Mouse (Mus musculus): ENCODE data around the gene Qser1. TPM values are rescaled to one million over a fixed set of nuclear protein-coding genes. Genes with fewer than 3 reads are reported as not detected.
"Not testable (repeated sequence)": the region's sequence is repeated elsewhere in the genome, so short reads cannot be mapped to it uniquely, and the experiment has no call there.

Gene Qser1
- 14.1 TPM in 2 replicates for total RNA-seq (2014; rRNA removed)
- polyA plus RNA-seq (2015; fragmentation: Nextera tagmentation; extraction: Ambion mirVana): 2.9 and 3.4 TPM in 2 replicates

GRCm38 (mm10) chr2:104816371-104816827 lies at the start of gene Qser1:
TSS of gene Qser1 (minus strand) at chr2:104816760.
- Histone ChIP-seq H3K27me3 (ENCODE audit: insufficient read depth, low read length) (no peaks in the 10 kb centered on the region), H3K36me3 (ENCODE audit: insufficient read depth, low read length) (no peaks in the 10 kb centered on the region), H3K9ac (replicated peaks; ENCODE audit: low read length, poor library complexity, severe bottlenecking) (peak within 1 kb of the TSS; percentile 99), H3K9me3 (ENCODE audit: low read length) (no peaks in the 10 kb centered on the region), H3K4me2 (ENCODE audit: low read depth, low read length, poor library complexity, severe bottlenecking) (peak within 1 kb of the TSS; percentile 81), H3K4me1 (ENCODE audit: insufficient read depth, low read length) (peaks cover 8% of the 10 kb centered on the region; the same call in 1 of the 2 replicates), H3K4me3 (ENCODE audit: low read depth, low read length) (peak within 1 kb of the TSS; percentile 97), H3K27ac (ENCODE audit: low read depth, low read length) (peak within 1 kb of the TSS; percentile 95)
- DNase-seq (ENCODE audit: low spot score): no peak
- TF ChIP-seq CTCF (IDR thresholded peaks at IDR 0.05): no peak
- peak; percentile 83 for ATAC-seq (ENCODE audit: low FRiP score)
- WGBS: under 1% methylated on average over 30 of the region's 50 CpGs

- H3K9ac ChIP-seq (replicated peaks; ENCODE audit: low read length, poor library complexity, severe bottlenecking): no peak overlapping the region
- no peak for DNase-seq (ENCODE audit: low spot score)
- no peak for TF ChIP-seq CTCF (IDR thresholded peaks at IDR 0.05)
- no peaks in the 10 kb centered on the region for H3K4me1 ChIP-seq (ENCODE audit: insufficient read depth, low read length)
- H3K4me2 ChIP-seq (ENCODE audit: low read depth, low read length, poor library complexity, severe bottlenecking): no peak overlapping the region
- no peak overlapping the region for H3K27ac ChIP-seq (ENCODE audit: low read depth, low read length)
- no peaks in the 10 kb centered on the region for H3K9me3 ChIP-seq (ENCODE audit: low read length)
- no peak overlapping the region for H3K4me3 ChIP-seq (ENCODE audit: low read depth, low read length)
- no peaks in the 10 kb centered on the region for H3K27me3 ChIP-seq (ENCODE audit: insufficient read depth, low read length)
- H3K36me3 ChIP-seq (ENCODE audit: insufficient read depth, low read length): no peaks in the 10 kb centered on the region
- no peak for ATAC-seq (ENCODE audit: low FRiP score)
- whole genome bisulfite sequencing: 92% methylated on average over 4 of the region's 4 CpGs
Measured at GRCm38 (mm10) chr2:104864176-104864860, 47.8 kb upstream of the Qser1 start.

GRCm38 (mm10) chr2:104860426-104860825 lies 43.9 kb upstream of the Qser1 start:
- Histone ChIP-seq H3K9ac (replicated peaks; ENCODE audit: low read length, poor library complexity, severe bottlenecking) (no peak overlapping the region), H3K4me2 (ENCODE audit: low read depth, low read length, poor library complexity, severe bottlenecking) (no peak overlapping the region), H3K4me1 (ENCODE audit: insufficient read depth, low read length) (no peaks in the 10 kb centered on the region), H3K27ac (ENCODE audit: low read depth, low read length) (no peak overlapping the region), H3K27me3 (ENCODE audit: insufficient read depth, low read length) (no peaks in the 10 kb centered on the region), H3K4me3 (ENCODE audit: low read depth, low read length) (no peak overlapping the region), H3K36me3 (ENCODE audit: insufficient read depth, low read length) (no peaks in the 10 kb centered on the region), H3K9me3 (ENCODE audit: low read length) (no peaks in the 10 kb centered on the region)
- no peak for DNase-seq (ENCODE audit: low spot score)
- ATAC-seq (ENCODE audit: low FRiP score): no peak
- WGBS: 84% methylated on average over 10 of the region's 10 CpGs
- no peak for TF ChIP-seq CTCF (IDR thresholded peaks at IDR 0.05)

- Histone ChIP-seq H3K27me3 (ENCODE audit: insufficient read depth, low read length) (no peaks in the 10 kb centered on the region), H3K9ac (replicated peaks; ENCODE audit: low read length, poor library complexity, severe bottlenecking) (no peak overlapping the region), H3K4me3 (ENCODE audit: low read depth, low read length) (no peak overlapping the region), H3K4me1 (ENCODE audit: insufficient read depth, low read length) (no peaks in the 10 kb centered on the region), H3K4me2 (ENCODE audit: low read depth, low read length, poor library complexity, severe bottlenecking) (no peak overlapping the region), H3K36me3 (ENCODE audit: insufficient read depth, low read length) (no peaks in the 10 kb centered on the region), H3K27ac (ENCODE audit: low read depth, low read length) (no peak overlapping the region), H3K9me3 (ENCODE audit: low read length) (no peaks in the 10 kb centered on the region)
- WGBS: 89% methylated on average over 5 of the region's 5 CpGs
- no peak for ATAC-seq (ENCODE audit: low FRiP score)
- no peak for TF ChIP-seq CTCF (IDR thresholded peaks at IDR 0.05)
- no peak for DNase-seq (ENCODE audit: low spot score)
Measured at GRCm38 (mm10) chr2:104859060-104859459, 42.5 kb upstream of the Qser1 start.

GRCm38 (mm10) chr2:104858083-104858482 lies 41.5 kb upstream of the Qser1 start:
- H3K36me3 ChIP-seq (ENCODE audit: insufficient read depth, low read length); H3K9me3 ChIP-seq (ENCODE audit: low read length); H3K9ac ChIP-seq (replicated peaks; ENCODE audit: low read length, poor library complexity, severe bottlenecking); ATAC-seq (ENCODE audit: low FRiP score); DNase-seq (ENCODE audit: low spot score); H3K27ac ChIP-seq (ENCODE audit: low read depth, low read length); H3K4me2 ChIP-seq (ENCODE audit: low read depth, low read length, poor library complexity, severe bottlenecking); H3K27me3 ChIP-seq (ENCODE audit: insufficient read depth, low read length); H3K4me1 ChIP-seq (ENCODE audit: insufficient read depth, low read length); H3K4me3 ChIP-seq (ENCODE audit: low read depth, low read length): not testable (repeated sequence)
- WGBS: 89% methylated on average over 3 of the region's 3 CpGs

- Histone ChIP-seq H3K9ac (replicated peaks; ENCODE audit: low read length, poor library complexity, severe bottlenecking) (no peak overlapping the region), H3K27me3 (ENCODE audit: insufficient read depth, low read length) (0 out of 2 replicates have a peak, but pooled peaks cover 3% of the 10 kb centered on the region), H3K36me3 (ENCODE audit: insufficient read depth, low read length) (no peaks in the 10 kb centered on the region), H3K4me3 (ENCODE audit: low read depth, low read length) (no peak overlapping the region), H3K4me2 (ENCODE audit: low read depth, low read length, poor library complexity, severe bottlenecking) (no peak overlapping the region), H3K4me1 (ENCODE audit: insufficient read depth, low read length) (no peaks in the 10 kb centered on the region), H3K27ac (ENCODE audit: low read depth, low read length) (no peak overlapping the region), H3K9me3 (ENCODE audit: low read length) (no peaks in the 10 kb centered on the region)
- ATAC-seq (ENCODE audit: low FRiP score) (no peak), DNase-seq (ENCODE audit: low spot score) (no peak)
- WGBS: 58% methylated on average over 1 of the region's 1 CpGs
- no peak for TF ChIP-seq CTCF (IDR thresholded peaks at IDR 0.05)
Measured at GRCm38 (mm10) chr2:104856218-104856617, 39.7 kb upstream of the Qser1 start.
